Comparison of ENCODE assay signal across 18 mouse cellular contexts in genomic region chr9:7950211-7950644, GRCm38 (mm10). TPM values are rescaled to one million over a fixed set of nuclear protein-coding genes. Genes with fewer than 3 reads are reported as not detected.
A peak's percentile ranks its signal among the peaks of the same experiment; 100 is the strongest.
DNase-seq lines count a peak whose midpoint lies in the region; ATAC-seq lines count a peak whose summit lies in the region.
"Had no signal": no experiment of that assay in that cellular context is flagged by ENCODE, and none has a peak within 500 bp of the region (broad histone marks: within the 10 kb centered on the region; RNA-seq: fewer than 3 reads in every experiment).

No protein-coding gene starts in this region.

- no peaks in the 10 kb centered on the region for H3K9me3 ChIP-seq in forebrain, embryonic 11.5 days (ENCODE audit: control insufficient read depth, low read length)
- H3K9me3 ChIP-seq: heart, embryonic 15.5 days; hindbrain, embryonic 13.5 days; midbrain, embryonic 15.5 days; neural tube, embryonic 12.5 days had no signal

- peaks cover 3% of the 10 kb centered on the region for H3K36me3 ChIP-seq in forebrain, embryonic 11.5 days (ENCODE audit: control insufficient read depth, insufficient read depth, low read length)
- H3K36me3 ChIP-seq: midbrain, embryonic 15.5 days had no signal

- 91% methylated on average over 7 of the region's 7 CpGs for WGBS in forebrain, embryonic 11.5 days

- H3K4me3 ChIP-seq in forebrain, embryonic 11.5 days (ENCODE audit: low read depth, low read length) = no peak overlapping the region
- H3K4me3 ChIP-seq: erythroblast, embryonic 14.5 days; heart, embryonic 15.5 days; hindbrain, embryonic 13.5 days; midbrain, embryonic 15.5 days; neural tube, embryonic 12.5 days had no signal

- H3K27me3 ChIP-seq in forebrain, embryonic 11.5 days (ENCODE audit: control insufficient read depth, insufficient read depth, low read length) = no peaks in the 10 kb centered on the region
- H3K27me3 ChIP-seq: heart, embryonic 15.5 days; hindbrain, embryonic 13.5 days; midbrain, embryonic 15.5 days; neural tube, embryonic 12.5 days had no signal

- H3K4me1 ChIP-seq in forebrain, embryonic 11.5 days (replicated peaks; ENCODE audit: control insufficient read depth, insufficient read depth, low read length) = no peaks in the 10 kb centered on the region
- H3K4me1 ChIP-seq: heart, embryonic 15.5 days; hindbrain, embryonic 13.5 days; midbrain, embryonic 15.5 days; neural tube, embryonic 12.5 days had no signal

- no peak overlapping the region for H3K27ac ChIP-seq in forebrain, embryonic 11.5 days (ENCODE audit: low read depth, low read length)
- H3K27ac ChIP-seq: heart, embryonic 15.5 days; hindbrain, embryonic 13.5 days; liver, embryonic 14.5 days; midbrain, embryonic 15.5 days; neural tube, embryonic 12.5 days had no signal

- ATAC-seq in forebrain, embryonic 11.5 days (replicated peaks; ENCODE audit: low FRiP score) = no peak
- no peak for ATAC-seq in megakaryocyte, adult 5-6 weeks (ENCODE audit: poor library complexity, severe bottlenecking)
- ATAC-seq: midbrain, embryonic 15.5 days had no signal

- H3K9ac ChIP-seq in forebrain, embryonic 11.5 days (ENCODE audit: low read length) = no peak overlapping the region
- H3K9ac ChIP-seq: heart, embryonic 15.5 days; hindbrain, embryonic 13.5 days; liver, embryonic 14.5 days; midbrain, embryonic 15.5 days; neural tube, embryonic 12.5 days had no signal

- H3K4me2 ChIP-seq in forebrain, embryonic 11.5 days (ENCODE audit: low read depth, low read length, severe bottlenecking) = no peak overlapping the region
- H3K4me2 ChIP-seq: heart, embryonic 15.5 days; hindbrain, embryonic 13.5 days; midbrain, embryonic 15.5 days; neural tube, embryonic 12.5 days had no signal

- peak; percentile 65 to 81 for DNase-seq in adrenal gland, adult (ENCODE audit: inconsistent age in 2 of 2, low spot score in 1 of 2)
- DNase-seq in adrenal gland, adult 18-20 months (ENCODE audit: low spot score in 2 of 2) = no peak
- DNase-seq in layer of hippocampus, adult 11-12 months (ENCODE audit: low spot score) = peak; percentile 24
- DNase-seq in layer of hippocampus, postnatal 10 days (ENCODE audit: low spot score in 2 of 2) = no peak
- DNase-seq in fat pad, adult 2 months (ENCODE audit: extremely low read depth, low read depth, low spot score) = peak; percentile 26
- DNase-seq in right cerebral cortex, postnatal 10 days (ENCODE audit: low spot score in 2 of 2) = peak; percentile 59 to 61
- no peak for DNase-seq in forebrain, embryonic 11.5 days (ENCODE audit: low spot score)
- DNase-seq: cerebellum, postnatal 14 days; gastrocnemius, postnatal 36 days; kidney, adult 18-20 months; lung, postnatal 36 days had no signal

RNA-seq across cellular contexts. Expression of gene Yap1, which starts 54.2 kb away (rescaled TPM):
- 10 to 100 TPM; 72.0 to 83.7 TPM for total RNA-seq in adrenal gland, adult 18-20 months (2021)
- total RNA-seq in layer of hippocampus, postnatal 10 days (2021) = 10 to 100 TPM; 14.8 to 16.3 TPM
- 34.9 and 37.6 TPM in 2 replicates for polyA plus RNA-seq in forebrain, embryonic 11.5 days (2014; fragmentation: Nextera tagmentation; extraction: Ambion mirVana)
- total RNA-seq in megakaryocyte, adult 5-6 weeks (2015) = not detected in 2 replicates
- total RNA-seq in megakaryocyte, adult 5-6 weeks (2017) = 0.04 TPM in 1 of 2 replicates, not detected in the other
- polyA plus RNA-seq: erythroblast, embryonic 14.5 days had no signal

Comparison
In these comparisons a context has a peak if more than half of its experiments do, and no peak if none do; other contexts are left out.
1. DNase-seq: peak in adrenal gland, adult (2 of 2), layer of hippocampus, adult 11-12 months (single experiment), fat pad, adult 2 months (single experiment) and right cerebral cortex, postnatal 10 days (2 of 2); none in adrenal gland, adult 18-20 months (0 of 2), layer of hippocampus, postnatal 10 days (0 of 2) and forebrain, embryonic 11.5 days (single experiment).
2. RNA of gene Yap1, which starts 54.2 kb away (total RNA-seq): 72.0 to 83.7 TPM in adrenal gland, adult 18-20 months and 14.8 to 16.3 TPM in layer of hippocampus, postnatal 10 days; 0.04 TPM in megakaryocyte, adult 5-6 weeks; every median in the first group is over 10 times any median in the second.